19 mouse cellular contexts compared by ENCODE assay signal in the genomic region with DNA sequence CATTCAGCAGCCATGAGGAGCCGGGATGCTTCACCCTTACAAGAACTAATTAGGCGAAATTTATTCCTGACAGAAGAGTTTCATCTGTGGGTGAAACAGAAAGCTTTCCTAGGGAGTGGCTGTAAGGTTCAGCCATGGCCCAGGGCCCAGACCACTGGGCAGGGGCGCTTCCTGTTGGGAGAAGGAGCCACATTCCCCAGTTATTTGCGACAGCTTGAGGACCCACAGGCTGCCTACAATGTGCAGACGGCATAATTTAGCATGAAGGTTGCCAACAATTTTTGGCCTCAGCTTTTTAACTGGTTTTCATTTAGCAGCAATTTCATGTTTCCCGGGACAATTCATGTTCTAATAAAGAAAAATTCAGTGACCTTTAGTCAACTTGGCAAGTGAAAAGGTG.
A peak's percentile ranks its signal among the peaks of the same experiment; 100 is the strongest.
DNase-seq lines count a peak whose midpoint lies in the region; ATAC-seq and TF ChIP-seq lines count a peak whose summit lies in the region.
"Had no signal": no experiment of that assay in that cellular context is flagged by ENCODE, and none has a peak within 500 bp of the region (broad histone marks: within the 10 kb centered on the region; RNA-seq: fewer than 3 reads in every experiment).

No protein-coding gene starts in this region.

- no peak overlapping the region for H3K9ac ChIP-seq in forebrain, postnatal 0 days
- no peak overlapping the region for H3K9ac ChIP-seq in forebrain, embryonic 12.5 days
- H3K9ac ChIP-seq: embryonic facial prominence, embryonic 15.5 days; intestine, embryonic 15.5 days; stomach, embryonic 15.5 days had no signal

- no peaks in the 10 kb centered on the region for H3K9me3 ChIP-seq in forebrain, postnatal 0 days (ENCODE audit: low read length)
- no peaks in the 10 kb centered on the region for H3K9me3 ChIP-seq in forebrain, embryonic 12.5 days
- H3K9me3 ChIP-seq: embryonic facial prominence, embryonic 15.5 days; heart, embryonic 10.5 days; intestine, embryonic 15.5 days; midbrain, embryonic 10.5 days; stomach, embryonic 15.5 days had no signal

- TF ChIP-seq POLR2A in kidney, adult 2 months (IDR thresholded peaks at IDR 0.05; ENCODE audit: low read depth, low read length), result no peak

- no peak for ATAC-seq in forebrain, postnatal 0 days
- ATAC-seq in forebrain, embryonic 12.5 days (ENCODE audit: low FRiP score), result no peak
- no peak for ATAC-seq in megakaryocyte, adult 5-6 weeks (ENCODE audit: poor library complexity, severe bottlenecking)
- ATAC-seq: forebrain, embryonic 16.5 days; intestine, embryonic 15.5 days; Patski had no signal

- no peaks in the 10 kb centered on the region for H3K36me3 ChIP-seq in forebrain, postnatal 0 days (ENCODE audit: insufficient read depth)
- no peaks in the 10 kb centered on the region for H3K36me3 ChIP-seq in forebrain, embryonic 12.5 days (replicated peaks)
- no peaks in the 10 kb centered on the region for H3K36me3 ChIP-seq in kidney, adult 2 months (ENCODE audit: control insufficient read depth, insufficient read depth, low read length)
- H3K36me3 ChIP-seq: embryonic facial prominence, embryonic 15.5 days; heart, embryonic 10.5 days; intestine, embryonic 15.5 days; midbrain, embryonic 10.5 days; stomach, embryonic 15.5 days had no signal

- H3K4me2 ChIP-seq in forebrain, postnatal 0 days (ENCODE audit: low read depth), result no peak overlapping the region
- no peak overlapping the region for H3K4me2 ChIP-seq in forebrain, embryonic 12.5 days
- H3K4me2 ChIP-seq: embryonic facial prominence, embryonic 15.5 days; intestine, embryonic 15.5 days; stomach, embryonic 15.5 days had no signal

- peak; percentile 16 for DNase-seq in forebrain, postnatal 0 days
- peak; percentile 6 for DNase-seq in urinary bladder, postnatal 14 days (ENCODE audit: low spot score)
- no peak for DNase-seq in urinary bladder, postnatal 10 days (ENCODE audit: low spot score)
- peak; percentile 13 for DNase-seq in layer of hippocampus, adult 9-11 months
- no peak for DNase-seq in kidney, adult 2 months
- DNase-seq: adrenal gland, adult 8-10 months; kidney, postnatal 4 days; right cerebral cortex, postnatal 4 days; thymus, postnatal 14 days had no signal

- H3K27ac ChIP-seq in forebrain, postnatal 0 days (ENCODE audit: low read depth, low read length), result no peak overlapping the region
- H3K27ac ChIP-seq in forebrain, embryonic 12.5 days, result no peak overlapping the region
- H3K27ac ChIP-seq in kidney, adult 2 months (ENCODE audit: insufficient read depth, low read depth, low read length), result no peak overlapping the region
- H3K27ac ChIP-seq: embryonic facial prominence, embryonic 15.5 days; heart, embryonic 10.5 days; intestine, embryonic 15.5 days; midbrain, embryonic 10.5 days; stomach, embryonic 15.5 days had no signal

- no peak overlapping the region for H3K4me3 ChIP-seq in forebrain, postnatal 0 days (ENCODE audit: low read depth, low read length)
- no peak overlapping the region for H3K4me3 ChIP-seq in forebrain, embryonic 12.5 days (replicated peaks)
- H3K4me3 ChIP-seq in kidney, adult 2 months (ENCODE audit: insufficient read depth, low read depth, low read length), result no peak overlapping the region
- H3K4me3 ChIP-seq: embryonic facial prominence, embryonic 15.5 days; heart, embryonic 10.5 days; intestine, embryonic 15.5 days; midbrain, embryonic 10.5 days; stomach, embryonic 15.5 days had no signal

- 69% methylated on average over 6 of the region's 6 CpGs for WGBS in forebrain, postnatal 0 days
- 87% methylated on average over 6 of the region's 6 CpGs for WGBS in forebrain, embryonic 12.5 days
- WGBS in kidney, adult 2 months, result 66% methylated on average over 6 of the region's 6 CpGs

- no peaks in the 10 kb centered on the region for H3K27me3 ChIP-seq in forebrain, postnatal 0 days (ENCODE audit: insufficient read depth, low read length)
- no peaks in the 10 kb centered on the region for H3K27me3 ChIP-seq in forebrain, embryonic 12.5 days
- no peaks in the 10 kb centered on the region; the same call in 1 of the 2 replicates for H3K27me3 ChIP-seq in kidney, adult 2 months (replicated peaks; ENCODE audit: control insufficient read depth, insufficient read depth, low read length)
- H3K27me3 ChIP-seq: CH12.LX; embryonic facial prominence, embryonic 15.5 days; intestine, embryonic 15.5 days; Patski; stomach, embryonic 15.5 days had no signal

- H3K4me1 ChIP-seq in forebrain, postnatal 0 days (ENCODE audit: insufficient read depth), result no peaks in the 10 kb centered on the region
- no peaks in the 10 kb centered on the region for H3K4me1 ChIP-seq in forebrain, embryonic 12.5 days
- H3K4me1 ChIP-seq in kidney, adult 2 months (ENCODE audit: control insufficient read depth, insufficient read depth, low read length), result no peaks in the 10 kb centered on the region
- H3K4me1 ChIP-seq: heart, embryonic 10.5 days; intestine, embryonic 15.5 days; midbrain, embryonic 10.5 days; stomach, embryonic 15.5 days had no signal

- no peak for TF ChIP-seq CTCF in forebrain, postnatal 0 days (IDR thresholded peaks at IDR 0.05; ENCODE audit: low read depth)
- no peak for TF ChIP-seq CTCF in kidney, adult 2 months (conservative IDR thresholded peaks at IDR 0.05; ENCODE audit: insufficient read depth, insufficient read length, low read depth, low read length)

Comparison
In these comparisons a context has a peak if more than half of its experiments do, and no peak if none do; other contexts are left out.
1. DNase-seq: peak in forebrain, postnatal 0 days (single experiment), urinary bladder, postnatal 14 days (single experiment) and layer of hippocampus, adult 9-11 months (single experiment); none in urinary bladder, postnatal 10 days (single experiment) and kidney, adult 2 months (single experiment).